Mouse (Mus musculus): Measurements from ENCODE around the gene Pou5f2. TPM values are rescaled to one million over a fixed set of nuclear protein-coding genes. Genes with fewer than 3 reads are reported as not detected.

Gene Pou5f2
- 0.20 and 0.51 TPM in 2 replicates for polyA plus RNA-seq (2015; fragmentation: Nextera tagmentation; extraction: Ambion mirVana)

GRCm38 (mm10) chr13:78024683-78025294, at the start of gene Pou5f2:
TSS of gene Pou5f2 (plus strand) at chr13:78024902.
- H3K4me2 ChIP-seq = no peak within 1 kb of the TSS; the same call in 1 of the 2 replicates
- no peaks in the 10 kb centered on the region; the same call in 1 of the 2 replicates for H3K4me1 ChIP-seq (replicated peaks)
- H3K27ac ChIP-seq (replicated peaks) = no peak within 1 kb of the TSS
- H3K9me3 ChIP-seq (replicated peaks) = no peaks in the 10 kb centered on the region
- ATAC-seq (ENCODE audit: insufficient read depth) = no peak; the same call in 1 of the 2 replicates
- no peak within 1 kb of the TSS for H3K4me3 ChIP-seq (replicated peaks)
- no peaks in the 10 kb centered on the region for H3K36me3 ChIP-seq (replicated peaks)
- 35% methylated on average over 15 of the region's 15 CpGs for WGBS (ENCODE audit: insufficient replicate concordance)
- H3K9ac ChIP-seq = no peak within 1 kb of the TSS
- no peaks in the 10 kb centered on the region for H3K27me3 ChIP-seq

GRCm38 (mm10) chr13:77976248-77976647, 48.5 kb upstream of the Pou5f2 start:
- ATAC-seq (ENCODE audit: insufficient read depth) = no peak
- Histone ChIP-seq H3K4me1 (replicated peaks) (no peaks in the 10 kb centered on the region), H3K4me2 (no peak overlapping the region), H3K9me3 (replicated peaks) (no peaks in the 10 kb centered on the region), H3K27me3 (no peaks in the 10 kb centered on the region), H3K27ac (replicated peaks) (no peak overlapping the region), H3K4me3 (replicated peaks) (no peak overlapping the region), H3K9ac (no peak overlapping the region), H3K36me3 (replicated peaks) (no peaks in the 10 kb centered on the region)
- 52% methylated on average over 3 of the region's 3 CpGs for WGBS (ENCODE audit: insufficient replicate concordance)

GRCm38 (mm10) chr13:77977121-77977520, 47.6 kb upstream of the Pou5f2 start:
- no peaks in the 10 kb centered on the region for H3K27me3 ChIP-seq
- no peaks in the 10 kb centered on the region for H3K9me3 ChIP-seq (replicated peaks)
- 71% methylated on average over 1 of the region's 1 CpGs for WGBS (ENCODE audit: insufficient replicate concordance)
- no peak overlapping the region for H3K27ac ChIP-seq (replicated peaks)
- ATAC-seq (ENCODE audit: insufficient read depth) = no peak
- no peak overlapping the region for H3K4me2 ChIP-seq
- no peaks in the 10 kb centered on the region for H3K4me1 ChIP-seq (replicated peaks)
- H3K4me3 ChIP-seq (replicated peaks) = no peak overlapping the region
- no peak overlapping the region for H3K9ac ChIP-seq
- H3K36me3 ChIP-seq (replicated peaks) = no peaks in the 10 kb centered on the region

- no peak for ATAC-seq (ENCODE audit: insufficient read depth)
- no peak overlapping the region for H3K4me2 ChIP-seq
- 31% methylated on average over 5 of the region's 5 CpGs for WGBS (ENCODE audit: insufficient replicate concordance)
- no peaks in the 10 kb centered on the region for H3K9me3 ChIP-seq (replicated peaks)
- no peaks in the 10 kb centered on the region for H3K27me3 ChIP-seq
- no peaks in the 10 kb centered on the region for H3K4me1 ChIP-seq (replicated peaks)
- H3K9ac ChIP-seq = no peak overlapping the region
- no peak overlapping the region for H3K4me3 ChIP-seq (replicated peaks)
- H3K27ac ChIP-seq (replicated peaks) = no peak overlapping the region
- H3K36me3 ChIP-seq (replicated peaks) = no peaks in the 10 kb centered on the region
Measured at GRCm38 (mm10) chr13:77982105-77982851, 42.4 kb upstream of the Pou5f2 start.

- WGBS (ENCODE audit: insufficient replicate concordance) = 69% methylated on average over 2 of the region's 2 CpGs
Measured at GRCm38 (mm10) chr13:77982852-77983202, 41.9 kb upstream of the Pou5f2 start.

GRCm38 (mm10) chr13:77991189-77991886, 33.4 kb upstream of the Pou5f2 start:
- H3K36me3 ChIP-seq (replicated peaks) = no peaks in the 10 kb centered on the region
- ATAC-seq (ENCODE audit: insufficient read depth) = no peak
- no peaks in the 10 kb centered on the region for H3K9me3 ChIP-seq (replicated peaks)
- H3K4me3 ChIP-seq (replicated peaks) = no peak overlapping the region
- no peaks in the 10 kb centered on the region for H3K27me3 ChIP-seq
- no peak overlapping the region for H3K4me2 ChIP-seq
- H3K4me1 ChIP-seq (replicated peaks) = no peaks in the 10 kb centered on the region
- WGBS (ENCODE audit: insufficient replicate concordance) = 53% methylated on average over 5 of the region's 5 CpGs
- H3K9ac ChIP-seq = no peak overlapping the region
- H3K27ac ChIP-seq (replicated peaks) = no peak overlapping the region

More at GRCm38 (mm10) chr13:77982852-77983202, 41.9 kb upstream of the Pou5f2 start:
- no peaks in the 10 kb centered on the region for H3K27me3 ChIP-seq
- H3K4me3 ChIP-seq (replicated peaks) = no peak overlapping the region
- H3K9me3 ChIP-seq (replicated peaks) = no peaks in the 10 kb centered on the region
- no peak overlapping the region for H3K27ac ChIP-seq (replicated peaks)
- H3K4me1 ChIP-seq (replicated peaks) = no peaks in the 10 kb centered on the region
- no peak overlapping the region for H3K4me2 ChIP-seq
- no peaks in the 10 kb centered on the region for H3K36me3 ChIP-seq (replicated peaks)
- H3K9ac ChIP-seq = no peak overlapping the region
- ATAC-seq (ENCODE audit: insufficient read depth) = no peak

- Histone ChIP-seq H3K4me2 (no peak overlapping the region), H3K4me1 (replicated peaks) (no peaks in the 10 kb centered on the region), H3K4me3 (replicated peaks) (no peak overlapping the region), H3K27ac (replicated peaks) (no peak overlapping the region), H3K27me3 (no peaks in the 10 kb centered on the region), H3K9me3 (replicated peaks) (no peaks in the 10 kb centered on the region), H3K36me3 (replicated peaks) (no peaks in the 10 kb centered on the region), H3K9ac (no peak overlapping the region)
- no peak for ATAC-seq (ENCODE audit: insufficient read depth)
- 64% methylated on average over 4 of the region's 4 CpGs for WGBS (ENCODE audit: insufficient replicate concordance)
Measured at GRCm38 (mm10) chr13:78004649-78005048, 20.1 kb upstream of the Pou5f2 start.

GRCm38 (mm10) chr13:78005344-78005743, 19.4 kb upstream of the Pou5f2 start:
- Histone ChIP-seq H3K27ac (replicated peaks) (no peak overlapping the region), H3K4me2 (no peak overlapping the region), H3K36me3 (replicated peaks) (no peaks in the 10 kb centered on the region), H3K9me3 (replicated peaks) (no peaks in the 10 kb centered on the region), H3K27me3 (no peaks in the 10 kb centered on the region), H3K4me1 (replicated peaks) (no peaks in the 10 kb centered on the region), H3K9ac (no peak overlapping the region), H3K4me3 (replicated peaks) (no peak overlapping the region)
- WGBS (ENCODE audit: insufficient replicate concordance) = 59% methylated on average over 3 of the region's 3 CpGs
- ATAC-seq (ENCODE audit: insufficient read depth) = no peak

GRCm38 (mm10) chr13:78010176-78010575, 14.5 kb upstream of the Pou5f2 start:
- H3K27ac ChIP-seq (replicated peaks) = no peak overlapping the region
- no peak overlapping the region for H3K4me2 ChIP-seq
- no peak for ATAC-seq (ENCODE audit: insufficient read depth)
- no peaks in the 10 kb centered on the region for H3K36me3 ChIP-seq (replicated peaks)
- 76% methylated on average over 1 of the region's 1 CpGs for WGBS (ENCODE audit: insufficient replicate concordance)
- no peaks in the 10 kb centered on the region for H3K27me3 ChIP-seq
- H3K9ac ChIP-seq = no peak overlapping the region
- H3K4me1 ChIP-seq (replicated peaks) = no peaks in the 10 kb centered on the region
- H3K4me3 ChIP-seq (replicated peaks) = no peak overlapping the region
- no peaks in the 10 kb centered on the region for H3K9me3 ChIP-seq (replicated peaks)

GRCm38 (mm10) chr13:78032821-78033220, 8.1 kb downstream of the Pou5f2 start:
- H3K27me3 ChIP-seq = no peaks in the 10 kb centered on the region
- no peaks in the 10 kb centered on the region for H3K36me3 ChIP-seq (replicated peaks)
- H3K9me3 ChIP-seq (replicated peaks) = no peaks in the 10 kb centered on the region
- no peak for ATAC-seq (ENCODE audit: insufficient read depth)
- 32% methylated on average over 1 of the region's 1 CpGs for WGBS (ENCODE audit: insufficient replicate concordance)
- no peak overlapping the region for H3K27ac ChIP-seq (replicated peaks)
- H3K4me2 ChIP-seq = no peak overlapping the region
- H3K4me1 ChIP-seq (replicated peaks) = no peaks in the 10 kb centered on the region
- no peak overlapping the region for H3K9ac ChIP-seq
- no peak overlapping the region for H3K4me3 ChIP-seq (replicated peaks)

- ATAC-seq (ENCODE audit: insufficient read depth) = no peak
- 83% methylated on average over 1 of the region's 1 CpGs for WGBS (ENCODE audit: insufficient replicate concordance)
- no peaks in the 10 kb centered on the region for H3K27me3 ChIP-seq
- H3K9me3 ChIP-seq (replicated peaks) = no peaks in the 10 kb centered on the region
- H3K4me3 ChIP-seq (replicated peaks) = no peak overlapping the region
- H3K36me3 ChIP-seq (replicated peaks) = no peaks in the 10 kb centered on the region
- H3K27ac ChIP-seq (replicated peaks) = no peak overlapping the region
- no peaks in the 10 kb centered on the region for H3K4me1 ChIP-seq (replicated peaks)
- H3K4me2 ChIP-seq = no peak overlapping the region
- no peak overlapping the region for H3K9ac ChIP-seq
Measured at GRCm38 (mm10) chr13:78037203-78037602, 12.5 kb downstream of the Pou5f2 start.
